9 mouse cellular contexts compared by ENCODE assay signal in genomic region chr11:60286311-60286710, GRCm38 (mm10).
DNase-seq lines count a peak whose midpoint lies in the region; ATAC-seq lines count a peak whose summit lies in the region.
"Had no signal": no experiment of that assay in that cellular context is flagged by ENCODE, and none has a peak within 500 bp of the region (broad histone marks: within the 10 kb centered on the region; RNA-seq: fewer than 3 reads in every experiment).

No protein-coding gene starts in this region.

- peak; percentile 57 for DNase-seq in cerebellum, adult 11-12 months
- no peak for DNase-seq in cerebellum, adult 8-10 months
- DNase-seq in hindbrain, embryonic 10.5 days (ENCODE audit: low spot score), result no peak
- DNase-seq in forebrain, embryonic 14.5 days (ENCODE audit: low spot score), result peak; percentile 71
- peak; percentile 61 for DNase-seq in midbrain, embryonic 14.5 days
- no peak for DNase-seq in spleen, postnatal 36 days (ENCODE audit: low spot score in 2 of 2)
- DNase-seq in adrenal gland, postnatal 4 days (ENCODE audit: low spot score in 2 of 2), result no peak
- DNase-seq: lung, adult 18-20 months had no signal

- no peak overlapping the region for H3K4me2 ChIP-seq in hindbrain, embryonic 12.5 days (replicated peaks)
- H3K4me2 ChIP-seq in forebrain, embryonic 14.5 days (ENCODE audit: low read length), result no peak overlapping the region
- no peak overlapping the region for H3K4me2 ChIP-seq in midbrain, embryonic 14.5 days (ENCODE audit: low read length)

- H3K9me3 ChIP-seq in hindbrain, embryonic 10.5 days, result no peaks in the 10 kb centered on the region
- no peaks in the 10 kb centered on the region for H3K9me3 ChIP-seq in hindbrain, embryonic 12.5 days (replicated peaks)
- no peaks in the 10 kb centered on the region for H3K9me3 ChIP-seq in forebrain, embryonic 14.5 days (replicated peaks; ENCODE audit: control insufficient read depth, low read length)
- no peaks in the 10 kb centered on the region for H3K9me3 ChIP-seq in midbrain, embryonic 14.5 days (ENCODE audit: control insufficient read depth, low read length)

- H3K9ac ChIP-seq in hindbrain, embryonic 12.5 days, result no peak overlapping the region
- no peak overlapping the region for H3K9ac ChIP-seq in forebrain, embryonic 14.5 days (ENCODE audit: low read length)
- no peak overlapping the region for H3K9ac ChIP-seq in midbrain, embryonic 14.5 days (replicated peaks; ENCODE audit: low read length)

- H3K4me3 ChIP-seq in hindbrain, embryonic 10.5 days, result no peak overlapping the region
- no peak overlapping the region for H3K4me3 ChIP-seq in hindbrain, embryonic 12.5 days
- no peak overlapping the region for H3K4me3 ChIP-seq in forebrain, embryonic 14.5 days (ENCODE audit: low read depth, low read length)
- no peak overlapping the region for H3K4me3 ChIP-seq in midbrain, embryonic 14.5 days (replicated peaks; ENCODE audit: low read depth, low read length)

- peaks cover 22% of the 10 kb centered on the region for H3K4me1 ChIP-seq in hindbrain, embryonic 10.5 days (replicated peaks)
- H3K4me1 ChIP-seq in hindbrain, embryonic 12.5 days, result peaks cover 17% of the 10 kb centered on the region
- peaks cover 20% of the 10 kb centered on the region for H3K4me1 ChIP-seq in forebrain, embryonic 14.5 days (ENCODE audit: control insufficient read depth, insufficient read depth, low read length)
- H3K4me1 ChIP-seq in midbrain, embryonic 14.5 days (ENCODE audit: control insufficient read depth, insufficient read depth, low read length), result peaks cover 31% of the 10 kb centered on the region

- no peaks in the 10 kb centered on the region for H3K36me3 ChIP-seq in hindbrain, embryonic 10.5 days
- no peaks in the 10 kb centered on the region for H3K36me3 ChIP-seq in hindbrain, embryonic 12.5 days
- no peaks in the 10 kb centered on the region for H3K36me3 ChIP-seq in forebrain, embryonic 14.5 days (ENCODE audit: control insufficient read depth, insufficient read depth, low read length)
- no peaks in the 10 kb centered on the region for H3K36me3 ChIP-seq in midbrain, embryonic 14.5 days (ENCODE audit: control insufficient read depth, insufficient read depth, low read length)

- no peaks in the 10 kb centered on the region for H3K27me3 ChIP-seq in hindbrain, embryonic 10.5 days (ENCODE audit: insufficient read depth, poor library complexity, severe bottlenecking)
- H3K27me3 ChIP-seq in hindbrain, embryonic 12.5 days, result no peaks in the 10 kb centered on the region
- H3K27me3 ChIP-seq in forebrain, embryonic 14.5 days (replicated peaks; ENCODE audit: control insufficient read depth, insufficient read depth, low read length), result no peaks in the 10 kb centered on the region
- no peaks in the 10 kb centered on the region for H3K27me3 ChIP-seq in midbrain, embryonic 14.5 days (ENCODE audit: control insufficient read depth, insufficient read depth, low read length)

- 82% methylated on average over 4 of the region's 4 CpGs for WGBS in hindbrain, embryonic 10.5 days
- 65% methylated on average over 4 of the region's 4 CpGs for WGBS in hindbrain, embryonic 12.5 days
- 33% methylated on average over 4 of the region's 4 CpGs for WGBS in forebrain, embryonic 14.5 days
- 45% methylated on average over 4 of the region's 4 CpGs for WGBS in midbrain, embryonic 14.5 days

- no peak for ATAC-seq in hindbrain, embryonic 12.5 days (ENCODE audit: low FRiP score)
- no peak for ATAC-seq in forebrain, embryonic 14.5 days
- ATAC-seq in midbrain, embryonic 14.5 days (ENCODE audit: low FRiP score, low TSS enrichment), result no peak

- 0 out of 2 replicates have a peak overlapping the region, but pooled peaks have one; percentile 30 for H3K27ac ChIP-seq in hindbrain, embryonic 10.5 days
- no peak overlapping the region for H3K27ac ChIP-seq in hindbrain, embryonic 12.5 days
- H3K27ac ChIP-seq in forebrain, embryonic 14.5 days (ENCODE audit: low read depth, low read length), result no peak overlapping the region
- H3K27ac ChIP-seq in midbrain, embryonic 14.5 days (replicated peaks; ENCODE audit: low read depth, low read length), result peak overlapping the region; percentile 38; the same call in 1 of the 2 replicates

Comparison
In these comparisons a context has a peak if more than half of its experiments do, and no peak if none do; other contexts are left out.
1. DNase-seq: peak in cerebellum, adult 11-12 months (single experiment), forebrain, embryonic 14.5 days (single experiment) and midbrain, embryonic 14.5 days (single experiment); none in cerebellum, adult 8-10 months (single experiment), hindbrain, embryonic 10.5 days (single experiment), spleen, postnatal 36 days (0 of 2) and adrenal gland, postnatal 4 days (0 of 2).
2. H3K27ac ChIP-seq: peak in hindbrain, embryonic 10.5 days (single experiment) and midbrain, embryonic 14.5 days (single experiment); none in hindbrain, embryonic 12.5 days (single experiment) and forebrain, embryonic 14.5 days (single experiment).